Mouse (Mus musculus): ENCODE data around the gene Magi1. TPM values are rescaled to one million over a fixed set of nuclear protein-coding genes. Genes with fewer than 3 reads are reported as not detected.
A peak's percentile ranks its signal among the peaks of the same experiment; 100 is the strongest.
"Not testable (repeated sequence)": the region's sequence is repeated elsewhere in the genome, so short reads cannot be mapped to it uniquely, and the experiment has no call there.

Magi1 gene
- total RNA-seq, 1 experiment from 2014 or later = 0.20 TPM

- ATAC-seq (replicated peaks in 1 of 2; ENCODE audit: insufficient read depth in 1 of 2, low FRiP score in 2 of 2, low TSS enrichment in 1 of 2, low read depth in 1 of 2, poor library complexity in 2 of 2, severe bottlenecking in 2 of 2) = no peak
Measured at GRCm38 (mm10) chr6:94011947-94012346, 271.8 kb downstream of the Magi1 start.

- no peak for ATAC-seq (replicated peaks in 1 of 2; ENCODE audit: insufficient read depth in 1 of 2, low FRiP score in 2 of 2, low TSS enrichment in 1 of 2, low read depth in 1 of 2, poor library complexity in 2 of 2, severe bottlenecking in 2 of 2)
Measured at GRCm38 (mm10) chr6:94011521-94011920, 272.2 kb downstream of the Magi1 start.

- no peak for ATAC-seq (replicated peaks in 1 of 2; ENCODE audit: insufficient read depth in 1 of 2, low FRiP score in 2 of 2, low TSS enrichment in 1 of 2, low read depth in 1 of 2, poor library complexity in 2 of 2, severe bottlenecking in 2 of 2)
Measured at GRCm38 (mm10) chr6:94008577-94008976, 275.1 kb downstream of the Magi1 start.

- ATAC-seq (replicated peaks in 1 of 2; ENCODE audit: insufficient read depth in 1 of 2, low FRiP score in 2 of 2, low TSS enrichment in 1 of 2, low read depth in 1 of 2, poor library complexity in 2 of 2, severe bottlenecking in 2 of 2) = not testable (repeated sequence)
Measured at GRCm38 (mm10) chr6:94003586-94003985, 280.1 kb downstream of the Magi1 start.

GRCm38 (mm10) chr6:93996841-93997485, 286.8 kb downstream of the Magi1 start:
- ATAC-seq (replicated peaks in 1 of 2; ENCODE audit: insufficient read depth in 1 of 2, low FRiP score in 2 of 2, low TSS enrichment in 1 of 2, low read depth in 1 of 2, poor library complexity in 2 of 2, severe bottlenecking in 2 of 2) = no peak

GRCm38 (mm10) chr6:93987561-93987960, 296.2 kb downstream of the Magi1 start:
- ATAC-seq (replicated peaks in 1 of 2; ENCODE audit: insufficient read depth in 1 of 2, low FRiP score in 2 of 2, low TSS enrichment in 1 of 2, low read depth in 1 of 2, poor library complexity in 2 of 2, severe bottlenecking in 2 of 2) = peak in 1 of 2 experiments; percentile 27; a peak in 1 of 4 replicates

- peak; percentile 55 to 57; a peak in 2 of 4 replicates for ATAC-seq (replicated peaks in 1 of 2; ENCODE audit: insufficient read depth in 1 of 2, low FRiP score in 2 of 2, low TSS enrichment in 1 of 2, low read depth in 1 of 2, poor library complexity in 2 of 2, severe bottlenecking in 2 of 2)
Measured at GRCm38 (mm10) chr6:93985111-93985510, 298.6 kb downstream of the Magi1 start.

GRCm38 (mm10) chr6:93983551-93983950, 300.2 kb downstream of the Magi1 start:
- ATAC-seq (replicated peaks in 1 of 2; ENCODE audit: insufficient read depth in 1 of 2, low FRiP score in 2 of 2, low TSS enrichment in 1 of 2, low read depth in 1 of 2, poor library complexity in 2 of 2, severe bottlenecking in 2 of 2) = no peak

GRCm38 (mm10) chr6:93981211-93981610, 302.5 kb downstream of the Magi1 start:
- no peak for ATAC-seq (replicated peaks in 1 of 2; ENCODE audit: insufficient read depth in 1 of 2, low FRiP score in 2 of 2, low TSS enrichment in 1 of 2, low read depth in 1 of 2, poor library complexity in 2 of 2, severe bottlenecking in 2 of 2)

GRCm38 (mm10) chr6:93979241-93979640, 304.5 kb downstream of the Magi1 start:
- ATAC-seq (replicated peaks in 1 of 2; ENCODE audit: insufficient read depth in 1 of 2, low FRiP score in 2 of 2, low TSS enrichment in 1 of 2, low read depth in 1 of 2, poor library complexity in 2 of 2, severe bottlenecking in 2 of 2) = no peak

- no peak for ATAC-seq (replicated peaks in 1 of 2; ENCODE audit: insufficient read depth in 1 of 2, low FRiP score in 2 of 2, low TSS enrichment in 1 of 2, low read depth in 1 of 2, poor library complexity in 2 of 2, severe bottlenecking in 2 of 2)
Measured at GRCm38 (mm10) chr6:93968721-93969120, 315.0 kb downstream of the Magi1 start.

- ATAC-seq (replicated peaks in 1 of 2; ENCODE audit: insufficient read depth in 1 of 2, low FRiP score in 2 of 2, low TSS enrichment in 1 of 2, low read depth in 1 of 2, poor library complexity in 2 of 2, severe bottlenecking in 2 of 2) = no peak
Measured at GRCm38 (mm10) chr6:93962757-93963336, 320.9 kb downstream of the Magi1 start.

- no peak for ATAC-seq (replicated peaks in 1 of 2; ENCODE audit: insufficient read depth in 1 of 2, low FRiP score in 2 of 2, low TSS enrichment in 1 of 2, low read depth in 1 of 2, poor library complexity in 2 of 2, severe bottlenecking in 2 of 2)
Measured at GRCm38 (mm10) chr6:93961782-93962181, 321.9 kb downstream of the Magi1 start.

- no peak for ATAC-seq (replicated peaks in 1 of 2; ENCODE audit: insufficient read depth in 1 of 2, low FRiP score in 2 of 2, low TSS enrichment in 1 of 2, low read depth in 1 of 2, poor library complexity in 2 of 2, severe bottlenecking in 2 of 2)
Measured at GRCm38 (mm10) chr6:93957172-93957571, 326.5 kb downstream of the Magi1 start.

GRCm38 (mm10) chr6:93946612-93947011, 337.1 kb downstream of the Magi1 start:
- no peak for ATAC-seq (replicated peaks in 1 of 2; ENCODE audit: insufficient read depth in 1 of 2, low FRiP score in 2 of 2, low TSS enrichment in 1 of 2, low read depth in 1 of 2, poor library complexity in 2 of 2, severe bottlenecking in 2 of 2)

GRCm38 (mm10) chr6:93936359-93936758, 347.4 kb downstream of the Magi1 start:
- ATAC-seq (replicated peaks in 1 of 2; ENCODE audit: insufficient read depth in 1 of 2, low FRiP score in 2 of 2, low TSS enrichment in 1 of 2, low read depth in 1 of 2, poor library complexity in 2 of 2, severe bottlenecking in 2 of 2) = no peak

- no peak for ATAC-seq (replicated peaks in 1 of 2; ENCODE audit: insufficient read depth in 1 of 2, low FRiP score in 2 of 2, low TSS enrichment in 1 of 2, low read depth in 1 of 2, poor library complexity in 2 of 2, severe bottlenecking in 2 of 2)
Measured at GRCm38 (mm10) chr6:93935793-93936192, 347.9 kb downstream of the Magi1 start.

GRCm38 (mm10) chr6:93934700-93935099, 349.0 kb downstream of the Magi1 start:
- no peak for ATAC-seq (replicated peaks in 1 of 2; ENCODE audit: insufficient read depth in 1 of 2, low FRiP score in 2 of 2, low TSS enrichment in 1 of 2, low read depth in 1 of 2, poor library complexity in 2 of 2, severe bottlenecking in 2 of 2)

GRCm38 (mm10) chr6:93924568-93924967, 359.1 kb downstream of the Magi1 start:
- no peak for ATAC-seq (replicated peaks in 1 of 2; ENCODE audit: insufficient read depth in 1 of 2, low FRiP score in 2 of 2, low TSS enrichment in 1 of 2, low read depth in 1 of 2, poor library complexity in 2 of 2, severe bottlenecking in 2 of 2)
